Mouse (Mus musculus) G1E (cell line): ENCODE measurements at regions not wholly inside any gene's neighbourhood (a gene's known extent, or its start where the extent isn't known, plus 50 kb on each side); places are given as distances from the start of the nearest gene placed in this dataset.

Source experiments
- ATAC-seq: 2 replicates; pipeline ENCODE4 v1.8.0; 2016; ENCODE audit warnings: mild to moderate bottlenecking; ENCODE audit not compliant: insufficient number of reproducible peaks, poor library complexity, low FRiP score, severe bottlenecking; ENCODE audit errors: extremely low read depth
- DNase-seq: peaks from one replicate; pipeline ENCODE4 v3.0.0; 2012; ENCODE audit warnings: low spot score
- H3K27me3 ChIP-seq: 2 replicates; pipeline ENCODE4 v1.6.1; 2012; ENCODE audit warnings: mild to moderate bottlenecking, low read length, inconsistent platforms; ENCODE audit not compliant: insufficient read depth
- H3K36me3 ChIP-seq: replicated peaks from 2 replicates; pipeline ENCODE3; 2012; ENCODE audit warnings: mild to moderate bottlenecking, inconsistent platforms
- H3K4me1 ChIP-seq: 2 replicates; pipeline ENCODE4 v1.6.1; 2012; ENCODE audit warnings: low read depth, low read length, inconsistent platforms, mixed read lengths; ENCODE audit not compliant: insufficient read depth
- H3K4me3 ChIP-seq: 2 replicates; pipeline ENCODE4 v1.5.1; 2012; ENCODE audit warnings: low read depth, mild to moderate bottlenecking, inconsistent platforms, low read length, moderate library complexity, mixed read lengths
- H3K9me3 ChIP-seq: replicated peaks from 2 replicates; pipeline ENCODE4 v1.6.1; 2012; ENCODE audit warnings: inconsistent platforms
- CTCF ChIP-seq: IDR thresholded peaks from 2 replicates; pipeline ENCODE4 v1.5.1; 2012; ENCODE audit warnings: low read depth, low read length, inconsistent platforms, mixed read lengths
- GATA1 ChIP-seq: IDR thresholded peaks from 2 replicates; pipeline ENCODE4 v1.6.1; 2012; ENCODE audit warnings: borderline replicate concordance, low read length, inconsistent platforms, mixed read lengths
- GATA2 ChIP-seq: IDR thresholded peaks from 2 replicates; pipeline ENCODE4 v1.6.1; 2012; ENCODE audit warnings: low read depth, low read length, inconsistent platforms, borderline replicate concordance
- POLR2AphosphoS5 ChIP-seq: IDR thresholded peaks from 2 replicates; pipeline ENCODE4 v1.6.1; 2012; ENCODE audit warnings: low read depth, low read length, inconsistent platforms; ENCODE audit not compliant: insufficient replicate concordance
- TAL1 ChIP-seq: conservative IDR thresholded peaks from 2 replicates; pipeline ENCODE4 v1.6.1; 2012; ENCODE audit warnings: low read depth, low read length, inconsistent platforms, mixed read lengths

DNA sequence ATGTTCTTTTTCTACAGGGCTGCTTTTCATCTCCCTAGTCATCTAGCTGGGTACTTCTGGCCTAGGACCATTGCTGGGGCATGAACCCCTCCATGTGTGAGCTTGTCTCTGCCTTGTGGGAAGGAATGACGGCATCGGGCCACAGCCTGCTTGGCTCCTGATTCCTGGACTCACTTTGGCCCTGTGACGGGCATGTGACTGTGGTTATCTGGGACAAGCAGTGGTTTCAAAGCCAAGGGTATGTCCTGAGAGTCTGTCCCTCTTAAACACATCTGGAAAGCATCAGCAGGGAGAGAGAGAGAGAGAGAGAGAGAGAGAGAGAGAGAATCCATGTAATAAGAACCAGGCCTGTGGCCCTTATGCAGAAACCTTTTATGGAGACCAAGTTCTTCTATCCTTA is 65.2 kb upstream of the Gm11733 start:
- Histone ChIP-seq H3K4me1 (no peaks in the 10 kb centered on the region), H3K36me3 (no peaks in the 10 kb centered on the region), H3K9me3 (no peaks in the 10 kb centered on the region), H3K27me3 (peaks cover 31% of the 10 kb centered on the region), H3K4me3 (no peak overlapping the region)
- ATAC-seq (no peak), DNase-seq (no peak)
- no peak for TF ChIP-seq CTCF
- no peak for TF ChIP-seq TAL1
- no peak for TF ChIP-seq GATA2
- TF ChIP-seq GATA1 = no peak
- no peak for TF ChIP-seq POLR2AphosphoS5

- Histone ChIP-seq H3K4me1 (no peaks in the 10 kb centered on the region), H3K27me3 (peaks cover 26% of the 10 kb centered on the region), H3K9me3 (no peaks in the 10 kb centered on the region), H3K36me3 (no peaks in the 10 kb centered on the region), H3K4me3 (no peak overlapping the region)
- TF ChIP-seq GATA2 = no peak
- no peak for TF ChIP-seq GATA1
- TF ChIP-seq CTCF = no peak
- TF ChIP-seq POLR2AphosphoS5 = no peak
- no peak for TF ChIP-seq TAL1
- no peak for ATAC-seq
- DNase-seq = no peak
Measured at GRCm38 (mm10) chr11:117419351-117419969, 64.7 kb upstream of the Gm11733 start.

GRCm38 (mm10) chr11:117422713-117423112 is 61.5 kb upstream of the Gm11733 start:
- no peak overlapping the region for H3K4me3 ChIP-seq
- TF ChIP-seq TAL1 (no peak), CTCF (0 out of 2 replicates have a peak, but pooled peaks have one; percentile 27)
- no peaks in the 10 kb centered on the region for H3K36me3 ChIP-seq
- ATAC-seq (no peak), DNase-seq (no peak)
- no peaks in the 10 kb centered on the region for H3K4me1 ChIP-seq
- H3K9me3 ChIP-seq = no peaks in the 10 kb centered on the region
- H3K27me3 ChIP-seq = peaks cover 16% of the 10 kb centered on the region

DNA sequence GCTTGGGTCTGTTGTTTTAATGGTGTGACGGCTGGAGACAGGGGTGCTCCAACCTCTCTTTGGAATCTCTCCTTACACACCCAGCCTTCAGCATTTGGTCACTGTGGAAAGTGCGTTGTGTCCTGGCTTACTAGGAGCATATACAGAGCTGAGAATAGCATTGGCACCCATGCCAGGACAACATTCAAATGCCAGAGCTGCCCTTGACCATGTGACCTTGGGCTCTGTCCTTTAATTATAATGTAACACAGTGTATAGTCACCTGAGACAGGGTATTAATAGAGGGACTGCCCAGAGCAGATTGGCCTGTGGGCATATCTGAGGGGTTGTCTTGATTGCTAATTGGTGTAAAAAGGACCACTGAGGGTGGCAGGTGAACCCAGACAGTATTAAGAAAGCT is 60.7 kb upstream of the Gm11733 start:
- TF ChIP-seq TAL1 (no peak), CTCF (no peak), GATA2 (no peak), POLR2AphosphoS5 (no peak), GATA1 (no peak)
- ATAC-seq (no peak), DNase-seq (no peak)
- Histone ChIP-seq H3K4me3 (no peak overlapping the region), H3K36me3 (no peaks in the 10 kb centered on the region), H3K27me3 (peaks cover 13% of the 10 kb centered on the region), H3K9me3 (no peaks in the 10 kb centered on the region), H3K4me1 (no peaks in the 10 kb centered on the region)

- Histone ChIP-seq H3K27me3 (peaks cover 8% of the 10 kb centered on the region), H3K4me1 (no peaks in the 10 kb centered on the region), H3K9me3 (no peaks in the 10 kb centered on the region), H3K36me3 (no peaks in the 10 kb centered on the region), H3K4me3 (no peak overlapping the region)
- ATAC-seq (no peak), DNase-seq (no peak)
- no peak for TF ChIP-seq GATA1
- TF ChIP-seq GATA2 = no peak
- no peak for TF ChIP-seq CTCF
- TF ChIP-seq POLR2AphosphoS5 = no peak
- no peak for TF ChIP-seq TAL1
Measured at GRCm38 (mm10) chr11:117425466-117425865, 58.7 kb upstream of the Gm11733 start.

- ATAC-seq = no peak
- no peaks in the 10 kb centered on the region for H3K36me3 ChIP-seq
- no peak overlapping the region for H3K4me3 ChIP-seq
- H3K4me1 ChIP-seq = no peaks in the 10 kb centered on the region
- DNase-seq = no peak
- H3K27me3 ChIP-seq = peaks cover 8% of the 10 kb centered on the region
- H3K9me3 ChIP-seq = no peaks in the 10 kb centered on the region
- TF ChIP-seq GATA1 = no peak
- no peak for TF ChIP-seq POLR2AphosphoS5
- no peak for TF ChIP-seq TAL1
Measured at GRCm38 (mm10) chr11:117425927-117426326, 58.2 kb upstream of the Gm11733 start.

DNA sequence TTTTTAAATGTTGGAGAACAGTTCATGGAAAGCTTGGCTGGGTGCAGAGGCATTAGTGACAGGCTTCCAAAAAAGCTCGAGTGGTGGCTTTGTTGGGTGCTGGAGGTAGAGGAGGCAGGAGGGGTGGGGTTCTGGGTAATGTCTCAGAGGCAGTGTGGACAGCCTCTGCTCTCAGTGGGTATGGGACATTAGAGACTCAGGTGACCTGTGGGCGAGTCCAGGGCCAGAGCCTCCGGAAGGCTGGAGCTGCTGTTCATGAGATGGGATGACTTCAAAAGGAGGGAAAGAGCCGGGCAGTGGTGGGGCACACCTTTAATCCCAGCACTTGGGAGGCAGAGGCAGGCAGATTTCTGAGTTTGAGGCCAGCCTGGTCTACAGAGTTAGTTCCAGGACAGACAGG is 57.5 kb upstream of the Gm11733 start:
- Histone ChIP-seq H3K27me3 (peaks cover 5% of the 10 kb centered on the region; the same call in 1 of the 2 replicates), H3K4me3 (no peak overlapping the region), H3K36me3 (no peaks in the 10 kb centered on the region)

More for the DNA sequence above, 57.5 kb upstream of the Gm11733 start:
- no peak for TF ChIP-seq CTCF
- no peak for TF ChIP-seq GATA2
- TF ChIP-seq TAL1 = no peak
- TF ChIP-seq GATA1 = no peak
- no peak for TF ChIP-seq POLR2AphosphoS5
- Histone ChIP-seq H3K9me3 (no peaks in the 10 kb centered on the region), H3K4me1 (no peaks in the 10 kb centered on the region)
- ATAC-seq (no peak), DNase-seq (no peak)
